ENCODE assay signal across 22 mouse cellular contexts in genomic region chr11:7113046-7113445, GRCm38 (mm10). TPM values are rescaled to one million over a fixed set of nuclear protein-coding genes. Genes with fewer than 3 reads are reported as not detected.
DNase-seq lines count a peak whose midpoint lies in the region; ATAC-seq and TF ChIP-seq lines count a peak whose summit lies in the region.
"Had no signal": no experiment of that assay in that cellular context is flagged by ENCODE, and none has a peak within 500 bp of the region (broad histone marks: within the 10 kb centered on the region; RNA-seq: fewer than 3 reads in every experiment).

No protein-coding gene starts in this region.

- peak overlapping the region; percentile 13 for H3K27ac ChIP-seq in cerebellum, adult 2 months (ENCODE audit: insufficient read depth, low read length)
- H3K27ac ChIP-seq in midbrain, embryonic 11.5 days (ENCODE audit: low read depth, low read length): no peak overlapping the region
- no peak overlapping the region for H3K27ac ChIP-seq in midbrain, embryonic 10.5 days (replicated peaks)
- no peak overlapping the region for H3K27ac ChIP-seq in midbrain, embryonic 14.5 days (replicated peaks; ENCODE audit: low read depth, low read length)
- H3K27ac ChIP-seq: embryonic facial prominence, embryonic 10.5 days; embryonic facial prominence, embryonic 13.5 days; forebrain, embryonic 12.5 days; heart, embryonic 15.5 days; hindbrain, embryonic 14.5 days had no signal

- H3K9me3 ChIP-seq in midbrain, embryonic 11.5 days (ENCODE audit: control insufficient read depth, low read length): no peaks in the 10 kb centered on the region
- H3K9me3 ChIP-seq in midbrain, embryonic 10.5 days (replicated peaks): no peaks in the 10 kb centered on the region
- H3K9me3 ChIP-seq in midbrain, embryonic 14.5 days (ENCODE audit: control insufficient read depth, low read length): no peaks in the 10 kb centered on the region
- H3K9me3 ChIP-seq: embryonic facial prominence, embryonic 10.5 days; embryonic facial prominence, embryonic 13.5 days; forebrain, embryonic 12.5 days; heart, embryonic 12.5 days; heart, embryonic 15.5 days; hindbrain, embryonic 10.5 days had no signal

- no peak for TF ChIP-seq CTCF in cerebellum, adult 2 months (IDR thresholded peaks at IDR 0.05; ENCODE audit: borderline replicate concordance, insufficient read depth, low read depth, low read length)

- 47% methylated on average over 4 of the region's 4 CpGs for WGBS in cerebellum, adult 2 months
- WGBS in midbrain, embryonic 11.5 days: 78% methylated on average over 4 of the region's 4 CpGs
- WGBS in midbrain, embryonic 10.5 days: 81% methylated on average over 4 of the region's 4 CpGs
- 76% methylated on average over 4 of the region's 4 CpGs for WGBS in midbrain, embryonic 14.5 days

- no peak overlapping the region for H3K9ac ChIP-seq in midbrain, embryonic 11.5 days (ENCODE audit: low read length)
- no peak overlapping the region for H3K9ac ChIP-seq in midbrain, embryonic 14.5 days (replicated peaks; ENCODE audit: low read length)
- H3K9ac ChIP-seq: embryonic facial prominence, embryonic 13.5 days; forebrain, embryonic 12.5 days; heart, embryonic 12.5 days; heart, embryonic 15.5 days; hindbrain, embryonic 14.5 days had no signal

- H3K4me3 ChIP-seq in cerebellum, adult 2 months (replicated peaks; ENCODE audit: insufficient read depth, low read depth, low read length): no peak overlapping the region
- no peak overlapping the region for H3K4me3 ChIP-seq in midbrain, embryonic 11.5 days (ENCODE audit: low read depth, low read length)
- no peak overlapping the region for H3K4me3 ChIP-seq in midbrain, embryonic 10.5 days
- no peak overlapping the region for H3K4me3 ChIP-seq in midbrain, embryonic 14.5 days (replicated peaks; ENCODE audit: low read depth, low read length)
- H3K4me3 ChIP-seq: embryonic facial prominence, embryonic 10.5 days; embryonic facial prominence, embryonic 13.5 days; erythroblast, embryonic 14.5 days; forebrain, embryonic 12.5 days; heart, embryonic 12.5 days; heart, embryonic 15.5 days; hindbrain, embryonic 10.5 days had no signal

- TF ChIP-seq POLR2A in cerebellum, adult 2 months (IDR thresholded peaks at IDR 0.05; ENCODE audit: borderline replicate concordance, insufficient read depth, low read length): no peak

- DNase-seq in cerebellum, adult 2 months: no peak
- no peak for DNase-seq in cerebellum, postnatal 4 days (ENCODE audit: low spot score in 2 of 2)
- no peak for DNase-seq in frontal cortex, postnatal 10 days (ENCODE audit: low spot score in 2 of 2)
- DNase-seq in midbrain, embryonic 11.5 days (ENCODE audit: low spot score, missing footprints): peak; percentile 73
- no peak for DNase-seq in midbrain, embryonic 10.5 days (ENCODE audit: low spot score)
- peak; percentile 17 for DNase-seq in midbrain, embryonic 14.5 days
- DNase-seq in cerebellum, adult 9-10 months: no peak
- DNase-seq: adrenal gland, adult 8-10 months; cerebellum, adult 11-12 months; embryo, embryonic 11 days; gastrocnemius, postnatal 25 days; heart, adult 18-20 months had no signal

- H3K4me1 ChIP-seq in cerebellum, adult 2 months (ENCODE audit: control insufficient read depth, insufficient read depth, low read length): peaks cover 48% of the 10 kb centered on the region
- H3K4me1 ChIP-seq in midbrain, embryonic 11.5 days (ENCODE audit: control insufficient read depth, insufficient read depth, low read length): 0 out of 2 replicates have a peak, but pooled peaks cover under 1% of the 10 kb centered on the region
- H3K4me1 ChIP-seq in midbrain, embryonic 10.5 days: peaks cover 11% of the 10 kb centered on the region
- H3K4me1 ChIP-seq in midbrain, embryonic 14.5 days (ENCODE audit: control insufficient read depth, insufficient read depth, low read length): 0 out of 2 replicates have a peak, but pooled peaks cover 6% of the 10 kb centered on the region
- H3K4me1 ChIP-seq: embryonic facial prominence, embryonic 10.5 days had no signal

- no peaks in the 10 kb centered on the region for H3K36me3 ChIP-seq in midbrain, embryonic 11.5 days (ENCODE audit: control insufficient read depth, insufficient read depth, low read length)
- no peaks in the 10 kb centered on the region for H3K36me3 ChIP-seq in midbrain, embryonic 10.5 days
- H3K36me3 ChIP-seq in midbrain, embryonic 14.5 days (ENCODE audit: control insufficient read depth, insufficient read depth, low read length): no peaks in the 10 kb centered on the region
- H3K36me3 ChIP-seq: embryonic facial prominence, embryonic 10.5 days; embryonic facial prominence, embryonic 13.5 days; forebrain, embryonic 12.5 days; heart, embryonic 15.5 days; hindbrain, embryonic 10.5 days had no signal

- no peaks in the 10 kb centered on the region for H3K27me3 ChIP-seq in cerebellum, adult 2 months (ENCODE audit: control insufficient read depth, insufficient read depth, low read length)
- H3K27me3 ChIP-seq in midbrain, embryonic 11.5 days (ENCODE audit: control insufficient read depth, insufficient read depth, low read length): no peaks in the 10 kb centered on the region
- H3K27me3 ChIP-seq in midbrain, embryonic 10.5 days (ENCODE audit: low read depth, poor library complexity, severe bottlenecking): no peaks in the 10 kb centered on the region
- H3K27me3 ChIP-seq in midbrain, embryonic 14.5 days (ENCODE audit: control insufficient read depth, insufficient read depth, low read length): no peaks in the 10 kb centered on the region
- H3K27me3 ChIP-seq: embryonic facial prominence, embryonic 13.5 days; forebrain, embryonic 12.5 days; heart, embryonic 12.5 days; heart, embryonic 15.5 days had no signal

- no peak overlapping the region for H3K4me2 ChIP-seq in midbrain, embryonic 11.5 days
- H3K4me2 ChIP-seq in midbrain, embryonic 14.5 days (ENCODE audit: low read length): no peak overlapping the region
- H3K4me2 ChIP-seq: embryonic facial prominence, embryonic 13.5 days; forebrain, embryonic 12.5 days; heart, embryonic 12.5 days; heart, embryonic 15.5 days; hindbrain, embryonic 14.5 days had no signal

- ATAC-seq in frontal cortex, adult (ENCODE audit: low TSS enrichment): peak; percentile 38
- ATAC-seq in midbrain, embryonic 11.5 days (ENCODE audit: low FRiP score): no peak
- ATAC-seq in midbrain, embryonic 14.5 days (ENCODE audit: low FRiP score, low TSS enrichment): no peak
- ATAC-seq: activated CD4-positive, CD25-positive, alpha-beta regulatory T cell, adult 4 months had no signal

RNA-seq across cellular contexts. Expression of gene Adcy1, which starts 49.8 kb away (rescaled TPM):
- 258 and 326 TPM in 2 replicates for polyA plus RNA-seq in cerebellum, adult 2 months (2012; rRNA removed)
- 1.5 and 2.2 TPM in 2 replicates for polyA plus RNA-seq in midbrain, embryonic 11.5 days (2014; fragmentation: Nextera tagmentation; extraction: Ambion mirVana)
- 1.2 and 1.4 TPM in 2 replicates for polyA plus RNA-seq in midbrain, embryonic 10.5 days (2016; fragmentation: Nextera tagmentation; extraction: Ambion mirVana)
- polyA plus RNA-seq in midbrain, embryonic 14.5 days (2014; fragmentation: Nextera tagmentation; extraction: Ambion mirVana): 9.9 and 10.7 TPM in 2 replicates

Comparison
In these comparisons a context has a peak if more than half of its experiments do, and no peak if none do; other contexts are left out.
1. DNase-seq: peak in midbrain, embryonic 11.5 days (single experiment) and midbrain, embryonic 14.5 days (single experiment); none in cerebellum, adult 2 months (0 of 2), cerebellum, postnatal 4 days (0 of 2), frontal cortex, postnatal 10 days (0 of 2), midbrain, embryonic 10.5 days (single experiment) and cerebellum, adult 9-10 months (single experiment).
2. RNA of gene Adcy1, which starts 49.8 kb away (polyA plus RNA-seq): 258 to 326 TPM in cerebellum, adult 2 months; 9.9 to 10.7 TPM in midbrain, embryonic 14.5 days, 1.5 to 2.2 TPM in midbrain, embryonic 11.5 days and 1.2 to 1.4 TPM in midbrain, embryonic 10.5 days; every median in the first group is over 10 times any median in the second.